Mouse (Mus musculus): ENCODE measurements at regions not wholly inside any gene's neighbourhood (a gene's known extent, or its start where the extent isn't known, plus 50 kb on each side); places are given as distances from the start of the nearest gene placed in this dataset.
A peak's percentile ranks its signal among the peaks of the same experiment; 100 is the strongest.

DNA sequence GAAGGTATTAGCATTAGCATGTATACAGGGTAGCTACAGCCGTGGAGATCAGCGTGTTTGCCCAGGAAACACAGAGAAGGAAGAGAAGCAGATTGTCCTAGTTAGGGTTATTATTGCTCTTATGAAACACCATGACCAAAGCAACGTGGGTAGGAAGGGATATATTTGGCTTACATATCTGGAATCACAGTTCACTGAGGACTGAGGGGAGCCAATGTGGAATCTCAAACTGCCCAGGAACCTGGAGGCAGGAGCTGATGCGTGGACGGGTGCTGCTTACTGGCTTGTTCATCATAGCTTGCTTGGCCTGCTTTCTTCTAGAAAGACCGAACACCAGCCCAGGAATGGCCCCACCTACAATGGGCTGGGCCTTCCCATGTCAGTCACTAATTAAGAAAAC is 238.4 kb downstream of the Atp23 start:
- Histone ChIP-seq H3K4me3 (ENCODE audit: insufficient read depth, low read length) (no peak overlapping the region), H3K4me1 (ENCODE audit: control insufficient read depth, insufficient read depth, low read length) (peaks cover 2% of the 10 kb centered on the region; the same call in 1 of the 2 replicates), H3K27ac (ENCODE audit: insufficient read depth, low read length) (no peak overlapping the region)
- TF ChIP-seq CTCF (IDR thresholded peaks at IDR 0.05; ENCODE audit: extremely low read depth, insufficient read depth, low read length) (no peak), POLR2A (IDR thresholded peaks at IDR 0.05; ENCODE audit: extremely low read depth, insufficient read depth, low read length) (no peak)

DNA sequence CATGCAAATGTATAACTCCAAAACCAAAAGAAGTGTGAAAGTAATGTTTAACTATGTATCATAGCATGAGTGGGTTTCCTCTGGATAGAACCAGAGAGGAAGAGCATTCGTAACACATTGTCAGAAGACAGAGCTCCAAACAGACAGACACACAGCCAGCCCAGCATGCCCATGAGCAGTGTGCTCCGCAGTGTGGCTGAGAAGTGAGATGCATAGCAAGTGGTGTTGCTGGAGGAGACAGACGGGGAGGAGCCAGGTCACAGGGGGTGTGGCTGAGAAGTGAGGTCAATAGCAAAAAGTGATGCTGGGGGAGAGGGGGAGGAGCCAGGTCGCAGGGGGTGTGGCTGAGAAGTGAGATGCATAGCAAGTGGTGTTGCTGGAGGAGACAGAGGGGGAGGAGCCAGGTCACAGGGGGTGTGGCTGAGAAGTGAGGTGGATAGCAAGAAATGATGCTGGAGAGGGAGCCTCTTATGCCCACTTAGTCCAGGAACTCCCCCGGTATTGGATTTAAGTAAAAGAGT is 240.0 kb downstream of the Atp23 start:
- H3K4me3 ChIP-seq (ENCODE audit: insufficient read depth, low read length): no peak overlapping the region
- TF ChIP-seq CTCF (IDR thresholded peaks at IDR 0.05; ENCODE audit: extremely low read depth, insufficient read depth, low read length): no peak
- TF ChIP-seq POLR2A (IDR thresholded peaks at IDR 0.05; ENCODE audit: extremely low read depth, insufficient read depth, low read length): no peak
- H3K27ac ChIP-seq (ENCODE audit: insufficient read depth, low read length): no peak overlapping the region
- H3K4me1 ChIP-seq (ENCODE audit: control insufficient read depth, insufficient read depth, low read length): peaks cover 2% of the 10 kb centered on the region; the same call in 1 of the 2 replicates

DNA sequence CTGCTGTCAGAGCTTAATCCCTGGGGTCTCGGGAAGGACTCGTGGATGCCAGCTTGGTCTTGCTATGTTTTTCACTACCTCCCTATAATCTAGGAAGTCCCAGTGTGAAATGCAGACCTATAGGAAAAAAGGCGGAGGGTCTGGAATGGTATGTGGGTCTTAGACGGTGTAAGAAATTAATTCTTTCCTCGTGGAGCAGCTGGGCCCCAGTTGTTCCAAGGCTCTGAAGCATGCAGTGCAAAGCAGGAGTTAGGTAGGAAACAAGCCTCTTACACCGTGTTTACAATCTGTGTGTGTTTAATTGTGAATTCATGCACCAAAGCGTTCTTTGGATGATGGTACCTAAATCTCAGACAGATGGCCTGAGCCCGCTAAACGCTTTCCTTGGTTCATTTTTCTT is 241.1 kb downstream of the Atp23 start:
- no peak overlapping the region for H3K4me3 ChIP-seq (ENCODE audit: insufficient read depth, low read length)
- TF ChIP-seq POLR2A (IDR thresholded peaks at IDR 0.05; ENCODE audit: extremely low read depth, insufficient read depth, low read length): no peak
- TF ChIP-seq CTCF (IDR thresholded peaks at IDR 0.05; ENCODE audit: extremely low read depth, insufficient read depth, low read length): no peak
- peaks cover 2% of the 10 kb centered on the region; the same call in 1 of the 2 replicates for H3K4me1 ChIP-seq (ENCODE audit: control insufficient read depth, insufficient read depth, low read length)
- no peak overlapping the region for H3K27ac ChIP-seq (ENCODE audit: insufficient read depth, low read length)

DNA sequence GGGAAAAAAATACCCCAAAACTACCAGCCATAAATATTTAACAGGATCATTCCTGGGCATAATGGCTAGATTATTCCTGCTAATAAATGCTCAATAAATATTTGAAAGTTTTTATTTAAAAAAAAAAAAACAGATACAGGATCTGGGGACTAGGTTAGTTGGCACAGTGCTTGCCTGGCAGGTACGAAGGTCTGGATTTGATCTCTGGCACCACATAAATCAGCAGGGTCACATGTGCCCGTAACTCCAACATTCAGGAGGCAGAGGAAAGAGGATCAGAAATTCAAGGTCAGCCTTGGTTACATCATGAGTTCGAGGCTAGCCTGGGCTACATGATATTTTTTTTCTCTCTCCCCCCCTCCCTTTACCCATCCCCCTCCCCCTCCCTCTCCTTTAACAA is 248.5 kb downstream of the Atp23 start:
- TF ChIP-seq POLR2A (IDR thresholded peaks at IDR 0.05; ENCODE audit: extremely low read depth, insufficient read depth, low read length): no peak
- TF ChIP-seq CTCF (IDR thresholded peaks at IDR 0.05; ENCODE audit: extremely low read depth, insufficient read depth, low read length): no peak

DNA sequence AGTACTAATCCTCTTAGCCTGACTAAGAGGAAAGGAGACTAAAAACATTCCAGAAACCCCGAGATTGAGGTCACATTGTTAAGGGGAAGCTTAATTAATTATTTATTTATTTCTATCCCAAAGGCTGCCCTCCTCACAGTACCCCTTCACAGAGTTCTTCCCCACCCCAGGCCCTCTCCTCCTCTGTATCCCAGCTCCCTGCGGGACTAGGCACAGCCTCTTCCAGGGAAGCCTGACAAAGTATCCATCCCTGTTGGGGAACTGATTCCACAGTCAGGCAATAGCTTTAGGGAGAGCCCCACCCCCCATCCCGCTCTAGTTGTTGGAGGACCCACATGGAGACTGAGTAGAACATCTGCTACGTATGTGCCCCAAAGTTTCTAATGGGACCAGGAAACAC is 254.6 kb downstream of the Atp23 start:
- Histone ChIP-seq H3K27ac (ENCODE audit: insufficient read depth, low read length) (no peak overlapping the region), H3K4me3 (ENCODE audit: insufficient read depth, low read length) (no peak overlapping the region), H3K4me1 (ENCODE audit: control insufficient read depth, insufficient read depth, low read length) (no peaks in the 10 kb centered on the region)
- TF ChIP-seq POLR2A (IDR thresholded peaks at IDR 0.05; ENCODE audit: extremely low read depth, insufficient read depth, low read length): no peak
- TF ChIP-seq CTCF (IDR thresholded peaks at IDR 0.05; ENCODE audit: extremely low read depth, insufficient read depth, low read length): no peak

More for the DNA sequence above, 248.5 kb downstream of the Atp23 start:
- no peak overlapping the region for H3K4me3 ChIP-seq (ENCODE audit: insufficient read depth, low read length)
- H3K4me1 ChIP-seq (ENCODE audit: control insufficient read depth, insufficient read depth, low read length): no peaks in the 10 kb centered on the region
- H3K27ac ChIP-seq (ENCODE audit: insufficient read depth, low read length): no peak overlapping the region

DNA sequence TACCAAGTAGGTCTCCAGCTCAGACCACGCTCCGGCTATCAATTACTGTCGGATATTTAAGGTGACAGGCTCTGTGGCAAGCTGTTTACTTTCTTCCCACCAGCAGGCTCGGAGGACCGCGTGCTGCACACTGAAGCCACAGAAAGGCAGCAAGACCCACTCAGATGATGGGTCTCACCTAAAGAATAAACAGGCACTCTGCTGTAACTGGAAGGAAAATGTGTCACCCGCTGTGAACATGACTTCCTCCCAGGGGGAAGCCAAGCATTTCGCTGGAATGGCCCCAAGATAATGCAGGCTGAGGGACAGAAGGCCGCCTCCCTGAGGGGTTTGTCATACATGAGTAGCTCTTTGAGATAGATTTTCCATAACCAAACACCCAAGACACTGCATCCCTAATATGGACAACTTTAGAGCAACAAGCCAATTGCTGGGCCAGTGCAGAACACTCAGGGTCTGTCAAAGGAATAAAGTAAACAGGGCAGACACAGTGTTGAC is 259.3 kb downstream of the Atp23 start:
- no peak overlapping the region for H3K27ac ChIP-seq (ENCODE audit: insufficient read depth, low read length)
- H3K4me1 ChIP-seq (ENCODE audit: control insufficient read depth, insufficient read depth, low read length): no peaks in the 10 kb centered on the region
- H3K4me3 ChIP-seq (ENCODE audit: insufficient read depth, low read length): no peak overlapping the region
- TF ChIP-seq CTCF (IDR thresholded peaks at IDR 0.05; ENCODE audit: extremely low read depth, insufficient read depth, low read length) (no peak), POLR2A (IDR thresholded peaks at IDR 0.05; ENCODE audit: extremely low read depth, insufficient read depth, low read length) (no peak)

DNA sequence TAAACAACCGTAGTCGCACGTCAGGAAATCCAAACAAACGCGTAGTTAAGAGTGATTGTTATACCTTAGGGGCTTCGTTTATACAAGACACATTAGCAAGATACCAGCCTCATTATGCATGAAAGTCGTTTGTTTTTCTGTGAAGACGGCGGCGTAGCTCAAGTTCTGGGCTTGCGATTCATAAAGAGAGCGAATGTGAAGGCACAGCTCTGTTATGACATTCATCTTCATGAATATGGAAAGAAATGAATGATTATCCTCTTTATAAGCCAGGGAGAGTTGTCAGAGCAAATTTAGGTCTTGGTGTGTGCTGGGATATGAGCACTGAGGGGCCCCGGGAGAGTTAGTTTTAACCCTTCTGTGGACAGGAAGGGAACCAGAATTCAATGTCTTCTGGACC is 266.4 kb downstream of the Atp23 start:
- Histone ChIP-seq H3K4me1 (ENCODE audit: control insufficient read depth, insufficient read depth, low read length) (no peaks in the 10 kb centered on the region), H3K27ac (ENCODE audit: insufficient read depth, low read length) (no peak overlapping the region), H3K4me3 (ENCODE audit: insufficient read depth, low read length) (no peak overlapping the region)
- TF ChIP-seq POLR2A (IDR thresholded peaks at IDR 0.05; ENCODE audit: extremely low read depth, insufficient read depth, low read length) (no peak), CTCF (IDR thresholded peaks at IDR 0.05; ENCODE audit: extremely low read depth, insufficient read depth, low read length) (no peak)

DNA sequence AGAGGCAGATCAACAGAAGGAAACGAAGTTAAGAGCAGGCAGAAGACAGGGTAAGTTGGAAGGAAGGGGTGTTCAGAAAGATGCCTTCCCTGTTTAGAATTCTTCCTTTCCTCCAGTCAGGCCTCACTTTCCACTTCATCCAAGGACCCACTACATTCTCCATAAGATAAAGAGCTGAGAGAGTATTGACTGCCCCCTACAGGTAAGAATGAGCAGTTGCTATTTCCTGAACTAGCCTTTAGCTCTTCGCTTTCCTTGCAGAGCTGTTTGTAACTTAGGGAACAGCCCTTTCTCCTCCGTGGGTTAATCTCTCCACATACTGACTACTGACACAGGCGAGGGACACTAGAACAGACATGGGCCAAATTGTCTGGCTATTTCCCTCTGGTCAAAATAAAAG is 273.1 kb downstream of the Atp23 start:
- H3K4me1 ChIP-seq (ENCODE audit: control insufficient read depth, insufficient read depth, low read length): no peaks in the 10 kb centered on the region
- peak; percentile 36; the same call in 1 of the 2 replicates for TF ChIP-seq CTCF (IDR thresholded peaks at IDR 0.05; ENCODE audit: extremely low read depth, insufficient read depth, low read length)
- no peak for TF ChIP-seq POLR2A (IDR thresholded peaks at IDR 0.05; ENCODE audit: extremely low read depth, insufficient read depth, low read length)
- H3K27ac ChIP-seq (ENCODE audit: insufficient read depth, low read length): no peak overlapping the region
- no peak overlapping the region for H3K4me3 ChIP-seq (ENCODE audit: insufficient read depth, low read length)

DNA sequence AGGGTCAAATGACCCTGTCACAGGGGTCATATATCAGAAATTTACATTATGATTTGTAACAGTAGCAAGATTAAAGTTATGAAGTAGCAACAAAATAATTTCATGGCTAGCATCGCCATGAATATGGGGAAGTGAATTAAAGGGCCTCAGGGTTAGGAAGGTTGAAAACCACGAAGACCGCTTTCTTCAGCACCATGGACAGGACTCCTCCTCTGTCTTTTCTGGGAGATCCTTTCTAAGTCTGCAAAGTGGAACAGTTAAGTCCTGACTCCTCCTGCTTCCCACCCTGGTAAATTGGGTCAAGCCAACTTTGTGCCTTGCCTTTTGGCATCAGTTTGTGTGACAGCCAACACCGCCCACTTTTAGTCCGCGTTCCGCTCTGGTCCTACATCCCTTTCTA is 275.7 kb downstream of the Atp23 start:
- Histone ChIP-seq H3K4me1 (ENCODE audit: control insufficient read depth, insufficient read depth, low read length) (no peaks in the 10 kb centered on the region), H3K4me3 (ENCODE audit: insufficient read depth, low read length) (no peak overlapping the region), H3K27ac (ENCODE audit: insufficient read depth, low read length) (no peak overlapping the region)
- no peak for TF ChIP-seq CTCF (IDR thresholded peaks at IDR 0.05; ENCODE audit: extremely low read depth, insufficient read depth, low read length)
- TF ChIP-seq POLR2A (IDR thresholded peaks at IDR 0.05; ENCODE audit: extremely low read depth, insufficient read depth, low read length): no peak

DNA sequence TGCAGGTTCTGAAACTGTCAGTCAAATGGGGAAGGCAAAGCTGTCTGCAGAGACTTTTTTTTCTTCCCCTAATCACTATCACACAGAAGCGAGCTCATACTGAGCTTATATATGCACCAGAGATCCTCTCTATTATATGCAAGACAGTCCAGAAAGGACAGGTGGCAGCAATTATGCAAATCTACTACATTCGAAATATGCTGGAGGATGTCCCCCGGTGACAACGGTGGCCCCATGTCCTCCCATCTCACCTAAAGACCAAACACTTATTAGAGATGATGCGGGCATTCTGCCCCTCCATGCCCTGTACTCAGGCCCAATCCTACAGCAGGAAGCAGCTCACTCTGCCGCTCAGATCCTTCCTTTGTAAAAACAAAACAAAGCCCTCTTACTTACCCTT is 280.4 kb downstream of the Atp23 start:
- H3K4me3 ChIP-seq (ENCODE audit: insufficient read depth, low read length): no peak overlapping the region
- no peaks in the 10 kb centered on the region for H3K4me1 ChIP-seq (ENCODE audit: control insufficient read depth, insufficient read depth, low read length)
- no peak for TF ChIP-seq POLR2A (IDR thresholded peaks at IDR 0.05; ENCODE audit: extremely low read depth, insufficient read depth, low read length)
- TF ChIP-seq CTCF (IDR thresholded peaks at IDR 0.05; ENCODE audit: extremely low read depth, insufficient read depth, low read length): no peak
- no peak overlapping the region for H3K27ac ChIP-seq (ENCODE audit: insufficient read depth, low read length)
